Mouse (Mus musculus): Measurements from ENCODE around the gene Mall. TPM values are rescaled to one million over a fixed set of nuclear protein-coding genes. Genes with fewer than 3 reads are reported as not detected.

The Mall gene
- polyA plus RNA-seq, 1 experiment: 0.98 TPM

- 60% methylated on average over 5 of the region's 5 CpGs for WGBS
- H3K4me1 ChIP-seq (ENCODE audit: control insufficient read depth, insufficient read depth, low read length): peaks cover 31% of the 10 kb centered on the region
- no peak overlapping the region for H3K4me3 ChIP-seq (replicated peaks; ENCODE audit: insufficient read depth, low read depth, low read length)
- no peaks in the 10 kb centered on the region for H3K27me3 ChIP-seq (ENCODE audit: control insufficient read depth, insufficient read depth, low read length)
- peak; percentile 34; the same call in 1 of the 2 replicates for TF ChIP-seq CTCF (IDR thresholded peaks at IDR 0.05; ENCODE audit: borderline replicate concordance, insufficient read depth, low read depth, low read length)
- no peak for TF ChIP-seq POLR2A (IDR thresholded peaks at IDR 0.05; ENCODE audit: borderline replicate concordance, insufficient read depth, low read length)
- no peak overlapping the region for H3K27ac ChIP-seq (ENCODE audit: insufficient read depth, low read length)
- peak; percentile 36 to 37 for DNase-seq
Observed at GRCm38 (mm10) chr2:127759157-127759880, 29.6 kb upstream of the Mall start.

DNA sequence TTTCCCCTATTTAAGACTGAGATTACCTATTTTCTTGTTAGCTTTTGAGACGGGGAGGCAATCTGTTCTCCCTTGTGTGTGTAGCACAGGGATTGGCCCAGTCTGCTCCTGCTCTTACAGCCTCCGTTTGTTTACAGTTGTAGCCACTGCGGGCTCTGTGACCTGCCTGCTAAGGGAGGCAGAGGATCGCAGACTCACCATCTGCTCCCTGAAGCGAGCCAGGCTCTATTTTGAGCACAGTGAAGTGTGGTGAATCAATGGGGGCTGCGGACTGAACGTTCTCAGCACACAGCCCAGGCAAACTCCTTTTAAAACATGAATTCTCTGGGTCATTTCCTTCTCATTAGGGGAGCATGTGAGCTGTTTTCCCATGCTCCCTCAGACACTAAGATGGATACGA, 27.4 kb upstream of the Mall start:
- Histone ChIP-seq H3K4me1 (ENCODE audit: control insufficient read depth, insufficient read depth, low read length) (peaks cover 33% of the 10 kb centered on the region), H3K4me3 (replicated peaks; ENCODE audit: insufficient read depth, low read depth, low read length) (no peak overlapping the region), H3K27ac (ENCODE audit: insufficient read depth, low read length) (peak overlapping the region; percentile 84), H3K27me3 (ENCODE audit: control insufficient read depth, insufficient read depth, low read length) (no peaks in the 10 kb centered on the region)
- TF ChIP-seq POLR2A (IDR thresholded peaks at IDR 0.05; ENCODE audit: borderline replicate concordance, insufficient read depth, low read length) (no peak; the same call in 1 of the 2 replicates), CTCF (IDR thresholded peaks at IDR 0.05; ENCODE audit: borderline replicate concordance, insufficient read depth, low read depth, low read length) (no peak)
- WGBS: 5% methylated on average over 8 of the region's 8 CpGs
- DNase-seq: peak; percentile 86 to 94

GRCm38 (mm10) chr2:127754113-127754512, 24.4 kb upstream of the Mall start:
- WGBS: 84% methylated on average over 4 of the region's 4 CpGs
- H3K4me3 ChIP-seq (replicated peaks; ENCODE audit: insufficient read depth, low read depth, low read length): no peak overlapping the region
- no peaks in the 10 kb centered on the region for H3K27me3 ChIP-seq (ENCODE audit: control insufficient read depth, insufficient read depth, low read length)
- DNase-seq: no peak
- TF ChIP-seq POLR2A (IDR thresholded peaks at IDR 0.05; ENCODE audit: borderline replicate concordance, insufficient read depth, low read length): no peak
- no peak for TF ChIP-seq CTCF (IDR thresholded peaks at IDR 0.05; ENCODE audit: borderline replicate concordance, insufficient read depth, low read depth, low read length)
- no peak overlapping the region for H3K27ac ChIP-seq (ENCODE audit: insufficient read depth, low read length)
- H3K4me1 ChIP-seq (ENCODE audit: control insufficient read depth, insufficient read depth, low read length): peaks cover 28% of the 10 kb centered on the region

DNA sequence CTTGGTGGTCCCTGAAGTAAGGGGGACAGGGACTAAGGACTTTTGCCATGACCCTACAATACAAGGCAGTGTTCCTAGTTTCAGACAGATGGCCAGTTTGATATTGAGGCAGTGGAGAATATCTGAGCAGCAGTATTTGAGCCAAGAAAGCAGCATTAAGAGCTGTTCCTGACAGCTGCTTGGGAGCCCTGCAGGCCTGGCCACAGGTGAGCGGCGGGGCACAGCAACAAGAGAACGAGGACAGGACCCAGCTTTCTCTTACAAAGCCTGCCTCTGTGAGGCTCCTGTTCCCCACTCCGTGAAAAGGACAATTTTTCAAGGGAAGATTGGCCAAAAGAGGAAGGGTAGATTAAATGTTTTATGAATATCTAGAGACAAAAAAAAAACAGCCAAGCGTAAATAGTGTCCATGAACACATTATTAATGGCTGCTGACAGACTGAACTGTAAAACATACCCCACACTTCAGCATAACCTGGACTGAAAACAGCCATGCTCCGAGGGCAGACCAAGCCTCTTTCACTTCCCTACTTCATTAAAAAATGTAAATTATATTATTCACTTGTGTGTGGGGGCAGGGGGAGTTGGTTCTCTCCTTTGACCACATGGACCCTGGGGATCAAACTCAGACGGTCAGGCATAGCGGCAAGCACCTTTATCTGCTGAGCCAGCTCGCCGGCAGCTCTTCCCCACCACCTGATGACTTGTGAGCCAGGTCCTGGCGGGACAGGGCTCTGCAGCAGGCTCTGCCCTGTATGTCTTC, 22.3 kb upstream of the Mall start:
- Histone ChIP-seq H3K27me3 (ENCODE audit: control insufficient read depth, insufficient read depth, low read length) (no peaks in the 10 kb centered on the region), H3K4me3 (replicated peaks; ENCODE audit: insufficient read depth, low read depth, low read length) (no peak overlapping the region), H3K27ac (ENCODE audit: insufficient read depth, low read length) (no peak overlapping the region), H3K4me1 (ENCODE audit: control insufficient read depth, insufficient read depth, low read length) (peaks cover 22% of the 10 kb centered on the region; the same call in 1 of the 2 replicates)
- no peak for TF ChIP-seq CTCF (IDR thresholded peaks at IDR 0.05; ENCODE audit: borderline replicate concordance, insufficient read depth, low read depth, low read length)
- no peak for TF ChIP-seq POLR2A (IDR thresholded peaks at IDR 0.05; ENCODE audit: borderline replicate concordance, insufficient read depth, low read length)
- 59% methylated on average over 11 of the region's 11 CpGs for WGBS
- DNase-seq: no peak

DNA sequence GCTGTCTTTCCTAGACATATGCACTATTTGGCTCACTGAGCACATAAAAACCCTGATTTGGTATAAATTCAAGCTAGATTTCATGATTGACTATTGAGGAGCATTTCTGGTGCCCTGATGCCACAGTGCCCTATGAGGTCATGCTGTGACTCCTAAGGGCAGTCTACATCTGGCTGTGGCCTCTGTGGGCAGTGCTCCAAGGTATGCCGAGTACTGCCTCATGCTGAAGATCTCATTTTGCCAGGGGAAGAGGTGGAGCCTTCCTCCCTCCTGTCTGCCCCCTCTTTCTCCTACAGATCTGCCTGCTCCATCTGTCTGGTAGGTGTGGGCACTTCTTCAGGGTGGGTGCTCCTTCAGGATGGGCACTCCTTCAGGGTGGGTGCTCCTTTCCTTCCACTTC, 19.6 kb upstream of the Mall start:
- H3K4me3 ChIP-seq (replicated peaks; ENCODE audit: insufficient read depth, low read depth, low read length): no peak overlapping the region
- TF ChIP-seq POLR2A (IDR thresholded peaks at IDR 0.05; ENCODE audit: borderline replicate concordance, insufficient read depth, low read length) (no peak), CTCF (IDR thresholded peaks at IDR 0.05; ENCODE audit: borderline replicate concordance, insufficient read depth, low read depth, low read length) (no peak)
- no peaks in the 10 kb centered on the region for H3K27me3 ChIP-seq (ENCODE audit: control insufficient read depth, insufficient read depth, low read length)
- WGBS: 30% methylated on average over 1 of the region's 1 CpGs
- H3K4me1 ChIP-seq (ENCODE audit: control insufficient read depth, insufficient read depth, low read length): peaks cover 3% of the 10 kb centered on the region; the same call in 1 of the 2 replicates
- no peak overlapping the region for H3K27ac ChIP-seq (ENCODE audit: insufficient read depth, low read length)
- no peak for DNase-seq

DNA sequence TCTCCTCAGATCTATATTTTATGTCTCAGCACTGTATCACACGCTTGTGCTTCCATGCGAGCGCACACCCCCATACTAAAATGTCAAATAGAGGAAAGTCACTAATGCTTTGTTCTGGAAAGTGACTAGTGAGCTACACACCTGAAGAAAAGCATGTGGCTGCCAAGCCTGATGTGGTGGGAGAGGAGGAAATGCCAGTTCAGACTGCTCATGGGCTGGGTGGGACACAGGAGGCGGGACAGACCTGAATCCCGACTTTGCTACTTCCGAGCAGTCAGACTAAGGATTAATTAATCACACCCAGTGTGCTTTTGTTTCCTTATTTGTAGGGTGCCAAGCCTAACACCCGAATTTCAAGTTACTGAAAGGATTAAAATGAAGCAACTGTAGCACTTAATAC, 18.6 kb upstream of the Mall start:
- 77% methylated on average over 7 of the region's 7 CpGs for WGBS
- TF ChIP-seq POLR2A (IDR thresholded peaks at IDR 0.05; ENCODE audit: borderline replicate concordance, insufficient read depth, low read length): no peak
- no peak overlapping the region for H3K27ac ChIP-seq (ENCODE audit: insufficient read depth, low read length)
- H3K4me1 ChIP-seq (ENCODE audit: control insufficient read depth, insufficient read depth, low read length): no peaks in the 10 kb centered on the region
- DNase-seq: no peak
- H3K4me3 ChIP-seq (replicated peaks; ENCODE audit: insufficient read depth, low read depth, low read length): no peak overlapping the region
- no peaks in the 10 kb centered on the region for H3K27me3 ChIP-seq (ENCODE audit: control insufficient read depth, insufficient read depth, low read length)

DNA sequence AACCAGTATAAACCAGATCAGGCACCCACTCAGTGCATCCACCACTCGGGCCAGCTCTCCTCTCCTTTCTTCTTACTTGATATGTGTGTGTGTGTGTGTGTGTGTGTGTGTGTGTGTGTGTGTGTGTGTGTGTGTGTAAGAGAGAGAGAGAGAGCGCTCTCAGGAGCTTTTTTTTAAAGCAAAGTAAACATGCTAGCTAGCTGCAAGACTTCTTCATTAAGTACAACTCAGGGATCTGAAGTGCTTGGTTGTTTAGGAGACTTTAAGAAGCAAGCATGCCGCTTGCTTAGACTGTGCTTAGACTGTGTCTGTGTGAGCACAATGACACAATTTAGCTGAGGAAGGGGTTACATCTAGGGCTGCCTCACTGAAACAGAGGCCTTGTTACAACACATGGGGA, 12.9 kb upstream of the Mall start:
- H3K4me1 ChIP-seq (ENCODE audit: control insufficient read depth, insufficient read depth, low read length): no peaks in the 10 kb centered on the region
- H3K27ac ChIP-seq (ENCODE audit: insufficient read depth, low read length): no peak overlapping the region
- no peak for TF ChIP-seq POLR2A (IDR thresholded peaks at IDR 0.05; ENCODE audit: borderline replicate concordance, insufficient read depth, low read length)
- no peak for TF ChIP-seq CTCF (IDR thresholded peaks at IDR 0.05; ENCODE audit: borderline replicate concordance, insufficient read depth, low read depth, low read length)
- WGBS: 88% methylated on average over 3 of the region's 3 CpGs
- no peaks in the 10 kb centered on the region for H3K27me3 ChIP-seq (ENCODE audit: control insufficient read depth, insufficient read depth, low read length)
- no peak overlapping the region for H3K4me3 ChIP-seq (replicated peaks; ENCODE audit: insufficient read depth, low read depth, low read length)
- no peak for DNase-seq

Measured in cerebellum, adult 2 months (tissue).